Mouse (Mus musculus): ENCODE measurements around the gene Pcsk1n. TPM values are rescaled to one million over a fixed set of nuclear protein-coding genes. Genes with fewer than 3 reads are reported as not detected.

Pcsk1n gene
- polyA plus RNA-seq (2012; rRNA removed) (0.19 TPM in 1 of 2 replicates, not detected in the other), polyA plus RNA-seq (2014; fragmentation: Nextera tagmentation; extraction: Ambion mirVana) (0.08 TPM in 1 of 2 replicates, not detected in the other)

GRCm38 (mm10) chrX:7919601-7920383 lies at the start of gene Pcsk1n:
Gene Pcsk1n (plus strand): TSS chrX:7919822.
- DNase-seq (ENCODE audit: low read depth in 3 of 3, low spot score in 3 of 3) (no peak), ATAC-seq (ENCODE audit: insufficient read depth) (no peak)
- Histone ChIP-seq H3K9me3 (ENCODE audit: control insufficient read depth, low read length) (no peaks in the 10 kb centered on the region), H3K36me3 (replicated peaks; ENCODE audit: control insufficient read depth, insufficient read depth, low read depth) (no peaks in the 10 kb centered on the region), H3K4me1 (replicated peaks; ENCODE audit: control insufficient read depth in 2 of 2, insufficient read depth in 2 of 2, low read length in 1 of 2) (no peaks in the 10 kb centered on the region), H3K4me3 (ENCODE audit: insufficient read depth in 1 of 2, low read depth in 2 of 2, low read length in 2 of 2) (no peak within 1 kb of the TSS), H3K27ac (no peak within 1 kb of the TSS), H3K9ac (replicated peaks) (no peak within 1 kb of the TSS), H3K27me3 (ENCODE audit: control insufficient read depth, insufficient read depth, low read length) (peaks cover 64% of the 10 kb centered on the region), H3K4me2 (ENCODE audit: low read depth) (no peak within 1 kb of the TSS)
- TF ChIP-seq EP300 (IDR thresholded peaks at IDR 0.05; ENCODE audit: low read depth) (no peak), CTCF (IDR thresholded peaks at IDR 0.05; ENCODE audit: low read depth) (no peak)
- WGBS (ENCODE audit: insufficient replicate concordance), result 14% methylated on average over 39 of the region's 40 CpGs

DNA sequence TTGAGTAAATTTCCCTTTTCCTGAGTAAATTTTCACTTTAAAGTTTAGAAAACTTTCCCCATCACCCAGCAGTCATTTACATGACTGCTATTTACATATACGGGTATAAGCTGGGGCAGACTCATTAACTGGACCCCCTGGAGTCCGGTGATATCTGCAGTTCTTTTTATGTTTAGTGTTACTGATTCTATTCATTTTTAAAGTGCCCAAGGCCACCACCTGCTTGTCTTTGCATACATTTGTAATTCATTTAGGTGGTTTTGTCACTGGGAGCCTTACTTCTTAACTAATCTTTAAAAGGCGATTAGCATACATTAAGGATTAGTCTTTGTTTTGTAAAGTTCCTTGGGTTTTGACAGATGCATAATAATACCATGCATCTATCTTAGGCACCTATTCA lies 49.8 kb upstream of the Pcsk1n start:
- peaks cover 27% of the 10 kb centered on the region for H3K36me3 ChIP-seq (replicated peaks; ENCODE audit: control insufficient read depth, insufficient read depth, low read depth)
- H3K4me1 ChIP-seq (replicated peaks; ENCODE audit: control insufficient read depth in 2 of 2, insufficient read depth in 2 of 2, low read length in 1 of 2), result peaks cover 0 to 3% of the 10 kb centered on the region in 2 experiments; a peak in 1 of 4 replicates
- DNase-seq (ENCODE audit: low read depth in 3 of 3, low spot score in 3 of 3) (no peak), ATAC-seq (ENCODE audit: insufficient read depth) (no peak)
- H3K9me3 ChIP-seq (ENCODE audit: control insufficient read depth, low read length), result no peaks in the 10 kb centered on the region
- no peaks in the 10 kb centered on the region for H3K27me3 ChIP-seq (ENCODE audit: control insufficient read depth, insufficient read depth, low read length)
- 65% methylated on average over 3 of the region's 3 CpGs for WGBS (ENCODE audit: insufficient replicate concordance)
- H3K27ac ChIP-seq, result no peak overlapping the region
- H3K9ac ChIP-seq (replicated peaks), result no peak overlapping the region
- H3K4me2 ChIP-seq (ENCODE audit: low read depth), result no peak overlapping the region
- H3K4me3 ChIP-seq (ENCODE audit: insufficient read depth in 1 of 2, low read depth in 2 of 2, low read length in 2 of 2), result no peak overlapping the region
- TF ChIP-seq CTCF (IDR thresholded peaks at IDR 0.05; ENCODE audit: low read depth) (no peak), EP300 (IDR thresholded peaks at IDR 0.05; ENCODE audit: low read depth) (no peak)

GRCm38 (mm10) chrX:7878007-7878419 lies 41.6 kb upstream of the Pcsk1n start, which contains the start of gene Pim2:
Gene Pim2 (plus strand): TSS chrX:7878262.
- Histone ChIP-seq H3K27ac (no peak within 1 kb of the TSS), H3K4me3 (ENCODE audit: insufficient read depth in 1 of 2, low read depth in 2 of 2, low read length in 2 of 2) (peak within 1 kb of the TSS; percentile 53 to 62), H3K4me2 (ENCODE audit: low read depth) (peak within 1 kb of the TSS; percentile 74), H3K4me1 (replicated peaks; ENCODE audit: control insufficient read depth in 2 of 2, insufficient read depth in 2 of 2, low read length in 1 of 2) (peaks cover 0 to 11% of the 10 kb centered on the region in 2 experiments; a peak in 3 of 4 replicates), H3K27me3 (ENCODE audit: control insufficient read depth, insufficient read depth, low read length) (no peaks in the 10 kb centered on the region), H3K9me3 (ENCODE audit: control insufficient read depth, low read length) (no peaks in the 10 kb centered on the region), H3K9ac (replicated peaks) (peak within 1 kb of the TSS; percentile 3; the same call in 1 of the 2 replicates), H3K36me3 (replicated peaks; ENCODE audit: control insufficient read depth, insufficient read depth, low read depth) (peaks cover 12% of the 10 kb centered on the region)
- 11% methylated on average over 26 of the region's 38 CpGs for WGBS (ENCODE audit: insufficient replicate concordance)
- peak; percentile 95 for ATAC-seq (ENCODE audit: insufficient read depth)
- TF ChIP-seq CTCF (IDR thresholded peaks at IDR 0.05; ENCODE audit: low read depth) (no peak), EP300 (IDR thresholded peaks at IDR 0.05; ENCODE audit: low read depth) (no peak)
- peak; percentile 71 to 78 (median 76) for DNase-seq (ENCODE audit: low read depth in 3 of 3, low spot score in 3 of 3)

DNA sequence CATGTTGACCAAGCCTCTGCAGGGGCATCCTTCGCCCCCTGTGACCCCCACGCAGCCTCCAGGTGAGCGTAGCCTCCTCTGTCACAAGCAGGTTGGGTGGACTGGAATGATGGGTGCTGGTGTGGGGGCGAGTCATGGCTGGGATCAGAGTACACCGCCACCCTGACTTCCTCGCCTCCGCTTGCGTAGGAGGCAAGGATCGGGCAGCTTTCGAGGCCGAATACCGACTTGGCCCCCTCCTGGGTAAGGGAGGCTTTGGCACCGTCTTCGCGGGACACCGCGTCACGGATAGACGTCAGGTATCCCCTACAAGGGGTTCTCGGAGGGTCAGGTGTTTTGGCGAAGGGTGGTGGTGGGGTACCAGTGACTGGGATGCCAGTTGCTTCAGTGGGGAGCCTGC lies 41.1 kb upstream of the Pcsk1n start:
- DNase-seq (ENCODE audit: low read depth in 3 of 3, low spot score in 3 of 3), result no peak
- Histone ChIP-seq H3K4me2 (ENCODE audit: low read depth) (peak overlapping the region; percentile 74), H3K9me3 (ENCODE audit: control insufficient read depth, low read length) (no peaks in the 10 kb centered on the region), H3K36me3 (replicated peaks; ENCODE audit: control insufficient read depth, insufficient read depth, low read depth) (peaks cover 7% of the 10 kb centered on the region), H3K27ac (no peak overlapping the region), H3K4me3 (ENCODE audit: insufficient read depth in 1 of 2, low read depth in 2 of 2, low read length in 2 of 2) (peak overlapping the region; percentile 47 to 53), H3K9ac (replicated peaks) (no peak overlapping the region), H3K27me3 (ENCODE audit: control insufficient read depth, insufficient read depth, low read length) (no peaks in the 10 kb centered on the region), H3K4me1 (replicated peaks; ENCODE audit: control insufficient read depth in 2 of 2, insufficient read depth in 2 of 2, low read length in 1 of 2) (peaks cover 0 to 11% of the 10 kb centered on the region in 2 experiments; a peak in 3 of 4 replicates)
- TF ChIP-seq CTCF (IDR thresholded peaks at IDR 0.05; ENCODE audit: low read depth) (no peak), EP300 (IDR thresholded peaks at IDR 0.05; ENCODE audit: low read depth) (no peak)
- WGBS (ENCODE audit: insufficient replicate concordance), result 23% methylated on average over 21 of the region's 21 CpGs
- ATAC-seq (ENCODE audit: insufficient read depth), result peak; percentile 14; the same call in 1 of the 2 replicates

DNA sequence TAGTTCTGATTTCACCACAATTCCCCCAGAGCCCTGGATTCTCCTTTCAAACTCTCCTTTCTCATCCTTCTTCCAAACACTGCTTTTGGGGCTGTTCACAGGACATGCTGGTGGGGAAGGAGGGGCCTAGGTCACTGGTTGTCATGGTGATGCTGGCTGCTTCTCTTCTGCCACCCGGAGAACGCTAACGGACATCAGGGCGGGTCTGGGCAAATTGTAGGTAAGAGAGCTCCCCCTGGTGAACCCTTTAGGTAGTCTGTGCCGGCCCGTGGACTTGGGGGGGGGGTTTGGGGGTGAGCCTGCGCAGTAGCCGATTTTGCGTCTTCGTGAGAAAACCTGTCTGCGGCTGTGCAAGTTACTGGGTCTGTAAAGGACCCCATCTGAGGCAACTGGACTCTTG lies 39.8 kb upstream of the Pcsk1n start:
- ATAC-seq (ENCODE audit: insufficient read depth) (no peak), DNase-seq (ENCODE audit: low read depth in 3 of 3, low spot score in 3 of 3) (peak; percentile 33 to 49 (median 39))
- H3K4me3 ChIP-seq (ENCODE audit: insufficient read depth in 1 of 2, low read depth in 2 of 2, low read length in 2 of 2), result no peak overlapping the region
- no peak overlapping the region for H3K9ac ChIP-seq (replicated peaks)
- no peaks in the 10 kb centered on the region for H3K27me3 ChIP-seq (ENCODE audit: control insufficient read depth, insufficient read depth, low read length)
- peaks cover 0 to 13% of the 10 kb centered on the region in 2 experiments; a peak in 3 of 4 replicates for H3K4me1 ChIP-seq (replicated peaks; ENCODE audit: control insufficient read depth in 2 of 2, insufficient read depth in 2 of 2, low read length in 1 of 2)
- H3K9me3 ChIP-seq (ENCODE audit: control insufficient read depth, low read length), result no peaks in the 10 kb centered on the region
- H3K4me2 ChIP-seq (ENCODE audit: low read depth), result peak overlapping the region; percentile 74; the same call in 1 of the 2 replicates
- no peaks in the 10 kb centered on the region; the same call in 1 of the 2 replicates for H3K36me3 ChIP-seq (replicated peaks; ENCODE audit: control insufficient read depth, insufficient read depth, low read depth)
- no peak overlapping the region for H3K27ac ChIP-seq
- TF ChIP-seq CTCF (IDR thresholded peaks at IDR 0.05; ENCODE audit: low read depth) (peak; percentile 69), EP300 (IDR thresholded peaks at IDR 0.05; ENCODE audit: low read depth) (no peak)
- WGBS (ENCODE audit: insufficient replicate concordance), result 8% methylated on average over 11 of the region's 11 CpGs
